Mouse (Mus musculus): ENCODE data around the gene Ephb2. TPM values are rescaled to one million over a fixed set of nuclear protein-coding genes. Genes with fewer than 3 reads are reported as not detected.

The Ephb2 gene
- polyA plus RNA-seq, 1 experiment from 2014 or later = 0.07 TPM

- H3K4me3 ChIP-seq (ENCODE audit: inconsistent target) = no peak overlapping the region
- no peaks in the 10 kb centered on the region for H3K79me2 ChIP-seq (ENCODE audit: inconsistent target)
- H3K36me3 ChIP-seq (ENCODE audit: inconsistent target) = no peaks in the 10 kb centered on the region
These were observed 61.6 kb downstream of the Ephb2 start for GRCm38 (mm10) chr4:136774201-136774600.

GRCm38 (mm10) chr4:136772952-136773584 is 62.7 kb downstream of the Ephb2 start:
- H3K36me3 ChIP-seq (ENCODE audit: inconsistent target) = no peaks in the 10 kb centered on the region
- H3K79me2 ChIP-seq (ENCODE audit: inconsistent target) = no peaks in the 10 kb centered on the region
- 92% methylated on average over 13 of the region's 13 CpGs for WGBS (ENCODE audit: missing documents)
- H3K27ac ChIP-seq = no peak overlapping the region
- H3K4me3 ChIP-seq (ENCODE audit: inconsistent target) = no peak overlapping the region

More at GRCm38 (mm10) chr4:136774201-136774600, 61.6 kb downstream of the Ephb2 start:
- 71% methylated on average over 3 of the region's 3 CpGs for WGBS (ENCODE audit: missing documents)
- H3K27ac ChIP-seq = no peak overlapping the region

GRCm38 (mm10) chr4:136772318-136772717 is 63.5 kb downstream of the Ephb2 start:
- H3K36me3 ChIP-seq (ENCODE audit: inconsistent target) = no peaks in the 10 kb centered on the region
- H3K27ac ChIP-seq = no peak overlapping the region
- H3K79me2 ChIP-seq (ENCODE audit: inconsistent target) = no peaks in the 10 kb centered on the region
- no peak overlapping the region for H3K4me3 ChIP-seq (ENCODE audit: inconsistent target)
- WGBS (ENCODE audit: missing documents) = 91% methylated on average over 5 of the region's 5 CpGs

GRCm38 (mm10) chr4:136770718-136771117 is 65.1 kb downstream of the Ephb2 start:
- Histone ChIP-seq H3K79me2 (ENCODE audit: inconsistent target) (no peaks in the 10 kb centered on the region), H3K27ac (no peak overlapping the region), H3K4me3 (ENCODE audit: inconsistent target) (no peak overlapping the region), H3K36me3 (ENCODE audit: inconsistent target) (no peaks in the 10 kb centered on the region)
- WGBS (ENCODE audit: missing documents) = 85% methylated on average over 17 of the region's 17 CpGs

GRCm38 (mm10) chr4:136768499-136768898 is 67.3 kb downstream of the Ephb2 start:
- Histone ChIP-seq H3K36me3 (ENCODE audit: inconsistent target) (no peaks in the 10 kb centered on the region), H3K4me3 (ENCODE audit: inconsistent target) (no peak overlapping the region), H3K27ac (no peak overlapping the region), H3K79me2 (ENCODE audit: inconsistent target) (no peaks in the 10 kb centered on the region)
- 90% methylated on average over 3 of the region's 3 CpGs for WGBS (ENCODE audit: missing documents)

- Histone ChIP-seq H3K79me2 (ENCODE audit: inconsistent target) (no peaks in the 10 kb centered on the region), H3K4me3 (ENCODE audit: inconsistent target) (no peak overlapping the region), H3K27ac (no peak overlapping the region), H3K36me3 (ENCODE audit: inconsistent target) (no peaks in the 10 kb centered on the region)
- WGBS (ENCODE audit: missing documents) = 50% methylated on average over 7 of the region's 7 CpGs
These were observed 70.7 kb downstream of the Ephb2 start for GRCm38 (mm10) chr4:136765080-136765479.

- Histone ChIP-seq H3K27ac (no peak overlapping the region), H3K4me3 (ENCODE audit: inconsistent target) (no peak overlapping the region), H3K36me3 (ENCODE audit: inconsistent target) (no peaks in the 10 kb centered on the region), H3K79me2 (ENCODE audit: inconsistent target) (no peaks in the 10 kb centered on the region)
- WGBS (ENCODE audit: missing documents) = 77% methylated on average over 5 of the region's 5 CpGs
These were observed 72.4 kb downstream of the Ephb2 start for GRCm38 (mm10) chr4:136763349-136763748.

- Histone ChIP-seq H3K27ac (no peak overlapping the region), H3K79me2 (ENCODE audit: inconsistent target) (no peaks in the 10 kb centered on the region), H3K36me3 (ENCODE audit: inconsistent target) (no peaks in the 10 kb centered on the region), H3K4me3 (ENCODE audit: inconsistent target) (no peak overlapping the region)
- 55% methylated on average over 17 of the region's 18 CpGs for WGBS (ENCODE audit: missing documents)
These were observed 73.9 kb downstream of the Ephb2 start for GRCm38 (mm10) chr4:136761713-136762380.

GRCm38 (mm10) chr4:136760882-136761281 is 74.9 kb downstream of the Ephb2 start:
- Histone ChIP-seq H3K27ac (no peak overlapping the region), H3K36me3 (ENCODE audit: inconsistent target) (no peaks in the 10 kb centered on the region), H3K79me2 (ENCODE audit: inconsistent target) (no peaks in the 10 kb centered on the region), H3K4me3 (ENCODE audit: inconsistent target) (no peak overlapping the region)
- 13% methylated on average over 11 of the region's 11 CpGs for WGBS (ENCODE audit: missing documents)

GRCm38 (mm10) chr4:136757096-136757495 is 78.7 kb downstream of the Ephb2 start:
- no peak overlapping the region for H3K4me3 ChIP-seq (ENCODE audit: inconsistent target)
- no peaks in the 10 kb centered on the region for H3K36me3 ChIP-seq (ENCODE audit: inconsistent target)
- no peak overlapping the region for H3K27ac ChIP-seq
- no peaks in the 10 kb centered on the region for H3K79me2 ChIP-seq (ENCODE audit: inconsistent target)
- 80% methylated on average over 4 of the region's 4 CpGs for WGBS (ENCODE audit: missing documents)

- Histone ChIP-seq H3K4me3 (ENCODE audit: inconsistent target) (no peak overlapping the region), H3K27ac (no peak overlapping the region), H3K36me3 (ENCODE audit: inconsistent target) (no peaks in the 10 kb centered on the region), H3K79me2 (ENCODE audit: inconsistent target) (no peaks in the 10 kb centered on the region)
- 81% methylated on average over 6 of the region's 6 CpGs for WGBS (ENCODE audit: missing documents)
These were observed 79.3 kb downstream of the Ephb2 start for GRCm38 (mm10) chr4:136756486-136756885.

- H3K36me3 ChIP-seq (ENCODE audit: inconsistent target) = no peaks in the 10 kb centered on the region
- H3K79me2 ChIP-seq (ENCODE audit: inconsistent target) = no peaks in the 10 kb centered on the region
- H3K4me3 ChIP-seq (ENCODE audit: inconsistent target) = no peak overlapping the region
- 6% methylated on average over 27 of the region's 31 CpGs for WGBS (ENCODE audit: missing documents)
- no peak overlapping the region for H3K27ac ChIP-seq
These were observed 80.4 kb downstream of the Ephb2 start for GRCm38 (mm10) chr4:136755364-136755811.

GRCm38 (mm10) chr4:136754256-136754655 is 81.5 kb downstream of the Ephb2 start:
- H3K27ac ChIP-seq = no peak overlapping the region
- H3K36me3 ChIP-seq (ENCODE audit: inconsistent target) = no peaks in the 10 kb centered on the region
- H3K79me2 ChIP-seq (ENCODE audit: inconsistent target) = no peaks in the 10 kb centered on the region
- no peak overlapping the region for H3K4me3 ChIP-seq (ENCODE audit: inconsistent target)
- 55% methylated on average over 8 of the region's 8 CpGs for WGBS (ENCODE audit: missing documents)

GRCm38 (mm10) chr4:136751355-136752020 is 84.3 kb downstream of the Ephb2 start:
- Histone ChIP-seq H3K36me3 (ENCODE audit: inconsistent target) (no peaks in the 10 kb centered on the region), H3K4me3 (ENCODE audit: inconsistent target) (no peak overlapping the region), H3K79me2 (ENCODE audit: inconsistent target) (no peaks in the 10 kb centered on the region), H3K27ac (no peak overlapping the region)
- WGBS (ENCODE audit: missing documents) = 89% methylated on average over 4 of the region's 4 CpGs
